Mouse (Mus musculus) neural tube, embryonic 12.5 days (tissue): Measurements from ENCODE around the gene Afdn. TPM values are rescaled to one million over a fixed set of nuclear protein-coding genes. Genes with fewer than 3 reads are reported as not detected.

Experiments
- ATAC-seq: fragments of 200-750 bp; cut with Nextera tagmentation; 2 replicates; pipeline ENCODE4 v1.8.0; 2017; ENCODE audit warnings: low read depth, mild to moderate bottlenecking, moderate TSS enrichment, moderate library complexity; ENCODE audit not compliant: low FRiP score
- H3K27ac ChIP-seq: fragments of 300-500 bp; sonication (generic); 2 replicates; pipeline ENCODE4 v1.5.1; 2016
- H3K27me3 ChIP-seq: fragments of 300-500 bp; sonication (generic); replicated peaks from 2 replicates; pipeline ENCODE4 v1.6.1; 2016; ENCODE audit warnings: mild to moderate bottlenecking
- H3K36me3 ChIP-seq: fragments of 300-500 bp; sonication (generic); 2 replicates; pipeline ENCODE4 v1.6.1; 2016; ENCODE audit warnings: mild to moderate bottlenecking
- H3K4me1 ChIP-seq: fragments of 300-500 bp; sonication (generic); 2 replicates; pipeline ENCODE4 v1.6.1; 2016
- H3K4me2 ChIP-seq: fragments of 300-500 bp; sonication (generic); replicated peaks from 2 replicates; pipeline ENCODE4 v1.6.1; 2016; ENCODE audit warnings: mild to moderate bottlenecking
- H3K4me3 ChIP-seq: fragments of 300-500 bp; sonication (generic); 2 replicates; pipeline ENCODE4 v1.5.1; 2016
- H3K9ac ChIP-seq: fragments of 300-500 bp; sonication (generic); 2 replicates; pipeline ENCODE4 v1.6.1; 2016; ENCODE audit warnings: mild to moderate bottlenecking
- H3K9me3 ChIP-seq: fragments of 300-500 bp; sonication (generic); 2 replicates; pipeline ENCODE4 v1.6.1; 2016; ENCODE audit warnings: mild to moderate bottlenecking
- WGBS: fragments of 180-500 bp; shearing (Covaris S2); methylation state at CpG from one replicate; pipeline ENCODE4 v1.1.7; 2016; 5-methylcytosine and 5-hydroxymethylcytosine counted together
- polyA plus RNA-seq: library from polyadenylated mRNA; unstranded; fragments of >200 nt; fragmentation: Nextera tagmentation; extraction: Ambion mirVana; gene quantifications from 2 replicates; pipeline ENCODE4 v1.2.1, GENCODE M21; 2016

Gene Afdn
- polyA plus RNA-seq: 151 and 156 TPM in 2 replicates

DNA sequence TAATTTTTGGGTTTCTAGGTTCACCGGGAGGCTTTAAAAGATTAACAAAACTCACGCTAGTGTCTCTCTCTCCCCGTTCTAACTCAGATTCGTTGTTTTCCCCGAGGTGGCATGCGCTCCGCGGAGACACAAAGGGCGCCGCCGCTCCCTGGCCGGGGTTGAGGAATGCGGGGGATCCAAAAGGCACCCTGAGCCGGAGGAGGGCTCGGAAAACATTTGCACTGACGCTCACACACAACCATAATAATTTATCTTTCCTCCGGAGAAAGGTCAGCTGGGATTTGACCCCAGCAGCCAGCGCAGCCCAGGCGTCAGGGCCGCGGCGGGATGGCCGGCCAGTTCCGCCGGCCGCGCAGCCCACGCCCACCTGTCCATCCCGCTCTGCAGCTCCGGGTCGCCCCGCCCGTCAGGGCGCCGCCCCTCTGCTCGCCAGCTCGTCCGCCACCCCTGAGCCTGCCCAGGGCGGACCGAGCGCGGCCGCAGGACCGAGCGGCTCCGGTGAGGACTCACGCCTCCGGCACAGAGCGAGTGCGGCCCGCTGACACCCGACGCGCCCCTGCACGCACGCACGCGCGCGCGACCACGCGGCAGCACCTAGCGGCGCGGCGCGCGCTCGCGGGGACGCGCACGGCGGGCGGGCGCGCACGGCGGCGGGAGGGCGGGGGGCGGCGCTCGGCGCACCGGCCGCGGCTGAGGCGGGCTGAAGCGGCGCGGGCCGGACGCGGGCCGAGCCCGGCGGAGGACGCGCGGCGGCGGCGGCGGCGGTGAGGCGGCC is at the start of gene Afdn:
Gene Afdn (plus strand): TSS at position 687 of the 775 bp plus-strand sequence.
- peaks cover 21% of the 10 kb centered on the region for H3K4me1 ChIP-seq
- peak; percentile 87 for ATAC-seq
- WGBS: under 1% methylated on average over 83 of the region's 108 CpGs
- H3K27me3 ChIP-seq: no peaks in the 10 kb centered on the region
- H3K27ac ChIP-seq: peak within 1 kb of the TSS; percentile 97
- no peaks in the 10 kb centered on the region for H3K36me3 ChIP-seq
- H3K9me3 ChIP-seq: no peaks in the 10 kb centered on the region
- H3K4me3 ChIP-seq: peak within 1 kb of the TSS; percentile 99
- H3K9ac ChIP-seq: peak within 1 kb of the TSS; percentile 93
- H3K4me2 ChIP-seq: peak within 1 kb of the TSS; percentile 99

DNA sequence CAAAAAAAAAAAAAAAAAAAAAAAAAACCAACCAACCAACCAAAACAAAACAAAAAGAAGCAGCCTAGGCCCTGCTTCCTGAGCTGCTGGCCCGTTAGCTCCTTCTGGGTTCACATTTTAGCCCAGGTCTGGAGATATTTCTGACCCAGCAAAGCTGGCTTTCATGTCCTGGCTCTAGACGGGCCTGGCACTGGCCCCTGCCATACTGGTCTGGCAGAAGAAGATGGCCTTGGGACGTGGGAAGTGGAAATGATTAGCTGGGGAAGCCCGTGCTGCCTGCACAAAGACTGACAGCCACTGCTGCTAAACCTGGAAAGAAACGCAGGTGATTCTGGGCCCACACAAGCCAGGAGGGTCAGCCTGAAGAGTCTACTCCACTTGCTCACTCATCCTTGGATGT is 49.2 kb upstream of the Afdn start:
- WGBS: 86% methylated on average over 5 of the region's 5 CpGs
- Histone ChIP-seq H3K9me3 (no peaks in the 10 kb centered on the region), H3K27ac (no peak overlapping the region), H3K9ac (no peak overlapping the region), H3K4me3 (no peak overlapping the region), H3K4me1 (no peaks in the 10 kb centered on the region), H3K27me3 (no peaks in the 10 kb centered on the region), H3K36me3 (no peaks in the 10 kb centered on the region), H3K4me2 (no peak overlapping the region)
- no peak for ATAC-seq

DNA sequence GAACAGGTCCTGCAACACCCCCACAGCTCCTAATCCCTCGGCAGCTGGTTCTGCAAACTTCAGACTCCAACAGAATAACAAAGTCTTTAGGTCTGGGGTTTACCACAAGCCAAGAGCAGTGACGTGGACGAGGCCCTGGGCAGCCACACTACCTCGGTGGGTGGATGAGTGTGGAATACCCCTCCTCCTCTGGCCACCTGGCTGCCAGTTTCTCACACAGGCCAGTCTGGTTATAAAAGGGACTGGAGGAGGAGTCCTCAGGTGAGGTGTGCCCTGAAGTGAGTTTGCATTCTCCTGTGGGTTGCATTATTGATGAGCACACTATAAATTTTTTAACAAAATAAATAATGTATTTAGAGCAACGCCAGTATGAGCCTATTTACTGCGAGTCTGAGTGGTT is 48.2 kb upstream of the Afdn start:
- H3K27me3 ChIP-seq: no peaks in the 10 kb centered on the region
- no peak overlapping the region for H3K27ac ChIP-seq
- no peaks in the 10 kb centered on the region for H3K4me1 ChIP-seq
- no peak overlapping the region for H3K9ac ChIP-seq
- H3K4me2 ChIP-seq: no peak overlapping the region
- H3K9me3 ChIP-seq: no peaks in the 10 kb centered on the region
- H3K36me3 ChIP-seq: no peaks in the 10 kb centered on the region
- H3K4me3 ChIP-seq: no peak overlapping the region
- ATAC-seq: no peak
- 81% methylated on average over 6 of the region's 6 CpGs for WGBS

DNA sequence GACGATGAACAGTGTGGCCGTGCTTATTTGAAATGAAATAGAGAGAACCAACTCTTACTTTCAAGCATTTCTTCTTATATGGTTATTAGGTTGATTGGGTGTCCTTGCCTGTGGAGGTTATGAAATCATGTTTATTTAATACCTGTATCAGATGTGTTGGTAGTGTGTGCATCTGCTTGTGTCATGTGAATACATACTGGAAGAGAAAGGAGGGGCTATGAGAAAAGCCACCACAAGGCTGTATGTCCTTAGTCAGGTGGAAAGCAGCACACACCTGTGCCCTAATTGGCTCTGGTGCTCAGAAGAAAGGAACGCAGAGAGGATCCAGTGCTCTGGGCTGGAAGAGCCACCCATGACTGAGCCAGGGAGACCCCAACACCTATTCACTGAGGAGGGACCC is 47.8 kb upstream of the Afdn start:
- ATAC-seq: no peak
- 96% methylated on average over 3 of the region's 3 CpGs for WGBS
- Histone ChIP-seq H3K9me3 (no peaks in the 10 kb centered on the region), H3K27me3 (no peaks in the 10 kb centered on the region), H3K36me3 (no peaks in the 10 kb centered on the region), H3K4me3 (no peak overlapping the region), H3K27ac (no peak overlapping the region), H3K9ac (no peak overlapping the region), H3K4me1 (no peaks in the 10 kb centered on the region), H3K4me2 (no peak overlapping the region)

DNA sequence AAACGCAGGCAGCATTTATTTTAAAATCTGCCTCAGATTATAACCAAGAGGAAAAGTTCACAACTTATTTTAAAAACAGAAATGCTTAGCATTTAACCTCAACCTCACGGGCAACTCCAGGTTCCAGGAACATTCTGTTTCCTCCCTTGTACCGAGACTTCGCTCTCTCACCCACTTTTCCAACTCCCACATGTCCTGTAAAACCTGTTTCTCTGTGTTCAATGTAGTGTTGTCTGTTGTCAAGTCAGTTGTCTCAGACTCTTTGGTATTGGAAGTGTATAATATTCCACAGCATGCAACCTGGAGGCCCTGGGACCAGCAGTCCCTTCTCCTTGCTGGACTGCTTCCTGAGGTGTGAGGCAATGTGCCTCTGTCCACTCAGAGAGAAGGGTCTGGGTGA is 46.2 kb upstream of the Afdn start:
- no peaks in the 10 kb centered on the region for H3K4me1 ChIP-seq
- no peak overlapping the region for H3K4me3 ChIP-seq
- H3K9me3 ChIP-seq: no peaks in the 10 kb centered on the region
- H3K9ac ChIP-seq: no peak overlapping the region
- no peak for ATAC-seq
- no peak overlapping the region for H3K4me2 ChIP-seq
- 95% methylated on average over 4 of the region's 4 CpGs for WGBS
- no peaks in the 10 kb centered on the region for H3K27me3 ChIP-seq
- H3K27ac ChIP-seq: no peak overlapping the region
- no peaks in the 10 kb centered on the region for H3K36me3 ChIP-seq

DNA sequence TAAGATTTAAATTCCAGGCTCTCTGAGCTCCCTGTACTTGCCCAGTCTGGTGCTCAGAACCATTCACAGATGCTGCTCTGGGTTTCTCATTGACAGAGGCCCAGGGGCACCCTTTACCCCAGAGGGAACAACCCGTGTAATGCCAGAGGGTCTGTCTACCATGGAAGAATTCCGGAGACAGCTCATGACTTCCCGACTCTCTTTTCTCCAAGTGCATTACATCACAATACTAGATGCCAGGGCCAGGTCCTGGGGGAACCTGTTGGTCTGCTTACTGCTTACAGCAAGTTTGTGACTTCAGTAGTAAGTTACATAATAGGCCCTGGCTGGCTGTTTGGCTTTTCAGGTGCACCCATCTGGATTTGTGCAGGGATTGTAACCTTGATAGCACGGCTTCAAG is 45.7 kb upstream of the Afdn start:
- H3K4me1 ChIP-seq: no peaks in the 10 kb centered on the region
- no peak overlapping the region for H3K27ac ChIP-seq
- no peak for ATAC-seq
- H3K9ac ChIP-seq: no peak overlapping the region
- H3K36me3 ChIP-seq: no peaks in the 10 kb centered on the region
- no peaks in the 10 kb centered on the region for H3K9me3 ChIP-seq
- no peak overlapping the region for H3K4me3 ChIP-seq
- H3K4me2 ChIP-seq: no peak overlapping the region
- WGBS: 73% methylated on average over 4 of the region's 4 CpGs
- H3K27me3 ChIP-seq: no peaks in the 10 kb centered on the region

DNA sequence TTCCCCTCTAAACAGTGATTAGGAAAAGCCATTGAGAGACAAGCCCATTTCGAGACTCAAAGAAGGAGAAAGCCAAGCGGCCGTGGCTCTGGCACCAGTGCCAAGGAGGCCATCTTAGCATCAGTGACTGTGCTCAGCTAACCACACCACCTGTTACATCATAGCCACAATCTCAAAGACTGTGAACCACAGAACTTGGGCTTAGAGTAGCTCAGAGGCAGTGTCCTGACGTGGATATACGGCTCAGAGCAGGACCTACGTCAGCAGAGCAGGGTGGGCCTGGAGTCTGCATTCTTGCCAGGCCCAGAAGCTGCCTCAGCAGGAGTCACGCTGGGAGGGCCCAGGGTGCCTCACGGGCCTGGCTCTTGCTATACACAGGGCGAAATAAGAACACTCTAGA is 44.8 kb upstream of the Afdn start:
- no peak overlapping the region for H3K4me3 ChIP-seq
- H3K9ac ChIP-seq: no peak overlapping the region
- no peak for ATAC-seq
- no peaks in the 10 kb centered on the region for H3K9me3 ChIP-seq
- no peaks in the 10 kb centered on the region for H3K27me3 ChIP-seq
- 81% methylated on average over 9 of the region's 9 CpGs for WGBS
- H3K27ac ChIP-seq: no peak overlapping the region
- H3K4me2 ChIP-seq: no peak overlapping the region
- H3K36me3 ChIP-seq: no peaks in the 10 kb centered on the region
- no peaks in the 10 kb centered on the region for H3K4me1 ChIP-seq

DNA sequence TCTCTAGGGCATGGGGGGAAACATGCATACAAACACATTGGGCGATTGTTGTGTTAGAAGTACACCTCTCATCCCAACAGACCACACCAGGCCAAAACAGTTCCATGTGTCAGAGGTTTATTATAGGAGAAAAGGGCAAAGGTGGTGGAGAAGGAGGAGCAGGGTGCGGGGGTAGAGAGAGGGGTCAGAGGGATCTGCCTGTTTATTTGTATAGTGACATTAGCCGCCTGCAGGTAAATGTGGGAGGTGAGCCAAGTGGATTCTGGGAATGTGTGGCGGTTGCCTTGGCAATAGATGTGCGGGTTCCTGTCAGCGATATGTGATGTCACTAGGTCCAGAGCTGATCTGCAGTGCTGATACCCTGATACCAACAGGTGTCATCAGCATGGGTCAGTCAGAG is 44.0 kb upstream of the Afdn start:
- H3K36me3 ChIP-seq: no peaks in the 10 kb centered on the region
- H3K4me3 ChIP-seq: no peak overlapping the region
- WGBS: 92% methylated on average over 6 of the region's 6 CpGs
- no peaks in the 10 kb centered on the region for H3K9me3 ChIP-seq
- no peak overlapping the region for H3K9ac ChIP-seq
- no peak overlapping the region for H3K27ac ChIP-seq
- H3K4me2 ChIP-seq: no peak overlapping the region
- no peak for ATAC-seq
- no peaks in the 10 kb centered on the region for H3K4me1 ChIP-seq
- H3K27me3 ChIP-seq: no peaks in the 10 kb centered on the region

DNA sequence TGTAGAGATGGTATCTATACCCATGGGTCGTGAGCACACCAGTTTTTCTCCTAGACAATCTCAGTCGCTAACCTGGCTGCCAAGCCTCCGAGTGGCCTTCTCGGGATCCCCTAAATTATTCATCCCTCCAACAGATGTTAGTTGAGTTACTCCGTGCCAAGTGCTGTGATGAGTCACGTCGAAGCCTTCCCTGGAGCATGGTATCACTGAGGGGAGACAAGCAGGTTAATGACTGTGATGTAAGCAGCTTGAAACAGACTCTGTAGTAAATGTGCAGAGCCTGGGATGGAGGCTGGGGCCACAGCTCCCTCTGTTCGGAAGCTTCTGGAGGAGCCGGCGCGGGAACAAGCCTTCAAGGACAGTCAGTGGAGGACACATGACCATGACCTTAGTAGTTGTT is 42.9 kb upstream of the Afdn start:
- Histone ChIP-seq H3K27ac (no peak overlapping the region), H3K9me3 (no peaks in the 10 kb centered on the region), H3K4me2 (no peak overlapping the region), H3K4me3 (no peak overlapping the region), H3K9ac (no peak overlapping the region), H3K27me3 (no peaks in the 10 kb centered on the region), H3K4me1 (peaks cover under 1% of the 10 kb centered on the region; the same call in 1 of the 2 replicates), H3K36me3 (no peaks in the 10 kb centered on the region)
- 89% methylated on average over 11 of the region's 11 CpGs for WGBS
- ATAC-seq: no peak; the same call in 1 of the 2 replicates

DNA sequence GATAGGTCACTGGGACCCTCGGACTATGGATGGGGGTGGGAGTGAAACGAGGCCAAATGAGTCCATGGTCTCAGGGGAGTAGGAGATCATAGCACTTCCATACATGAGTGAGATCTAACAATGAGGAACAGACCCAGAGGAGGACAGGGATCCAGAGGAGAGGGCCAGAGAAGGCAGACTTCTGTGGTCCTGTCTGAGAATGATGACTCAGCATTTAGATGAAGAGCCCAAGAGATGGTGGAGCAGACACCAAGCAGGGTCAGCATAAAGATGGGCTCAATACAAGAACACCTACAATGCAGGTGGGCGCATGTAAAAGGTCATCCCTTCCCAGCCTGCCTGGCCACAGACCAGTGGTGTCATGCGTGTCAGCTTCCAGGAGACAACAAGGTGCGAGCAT is 40.2 kb upstream of the Afdn start:
- WGBS: 92% methylated on average over 5 of the region's 5 CpGs
- no peak overlapping the region for H3K27ac ChIP-seq
- H3K36me3 ChIP-seq: no peaks in the 10 kb centered on the region
- no peaks in the 10 kb centered on the region for H3K9me3 ChIP-seq
- no peak for ATAC-seq
- no peak overlapping the region for H3K9ac ChIP-seq
- peaks cover 8% of the 10 kb centered on the region for H3K4me1 ChIP-seq
- no peak overlapping the region for H3K4me3 ChIP-seq
- no peaks in the 10 kb centered on the region for H3K27me3 ChIP-seq
- no peak overlapping the region for H3K4me2 ChIP-seq

DNA sequence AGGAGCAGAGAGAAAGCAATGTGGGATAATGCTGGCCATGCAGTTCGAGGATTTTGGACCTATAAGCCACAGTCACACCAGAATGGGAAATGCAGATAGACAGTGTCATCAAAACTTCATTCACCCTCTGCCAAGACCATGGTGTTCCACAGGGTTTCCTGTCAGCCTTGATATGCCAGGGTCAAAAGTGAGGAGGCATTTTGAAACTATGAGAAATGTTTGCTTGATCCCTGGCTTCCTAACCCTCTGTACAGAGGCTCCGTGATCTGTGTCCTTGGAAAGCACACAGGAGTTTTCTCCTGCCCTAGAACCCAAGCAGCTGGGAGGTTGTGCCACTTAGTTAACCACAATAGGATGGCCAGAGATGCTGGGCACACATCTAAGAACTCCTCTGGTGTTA is 39.0 kb upstream of the Afdn start:
- H3K4me1 ChIP-seq: peaks cover 8% of the 10 kb centered on the region
- H3K4me3 ChIP-seq: no peak overlapping the region
- WGBS: 91% methylated on average over 2 of the region's 2 CpGs
- H3K36me3 ChIP-seq: no peaks in the 10 kb centered on the region
- no peak overlapping the region for H3K9ac ChIP-seq
- no peak overlapping the region for H3K4me2 ChIP-seq
- no peak overlapping the region for H3K27ac ChIP-seq
- H3K27me3 ChIP-seq: no peaks in the 10 kb centered on the region
- H3K9me3 ChIP-seq: no peaks in the 10 kb centered on the region
- no peak for ATAC-seq

DNA sequence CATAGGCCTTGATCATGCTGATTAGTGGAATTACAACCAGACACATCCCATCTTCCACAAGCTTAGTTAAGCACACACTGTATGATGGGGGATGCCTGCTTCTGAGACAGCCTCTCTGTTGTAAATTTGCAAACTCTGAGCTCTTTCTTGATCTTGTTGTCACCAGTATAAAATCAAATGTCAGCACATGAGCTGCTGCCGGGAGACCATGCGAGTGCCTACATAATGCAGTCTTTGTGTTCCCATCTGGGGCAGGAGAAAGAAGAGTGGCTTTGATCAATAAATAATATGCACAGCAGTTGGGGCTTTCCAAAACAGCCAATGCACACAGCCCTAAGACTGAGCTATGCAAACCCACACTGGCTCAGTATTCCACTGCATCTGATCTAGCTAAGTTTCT is 37.9 kb upstream of the Afdn start:
- 11% methylated on average over 2 of the region's 2 CpGs for WGBS
- Histone ChIP-seq H3K36me3 (no peaks in the 10 kb centered on the region), H3K9ac (no peak overlapping the region), H3K27ac (no peak overlapping the region), H3K4me2 (no peak overlapping the region), H3K4me1 (peaks cover 8% of the 10 kb centered on the region), H3K9me3 (no peaks in the 10 kb centered on the region), H3K4me3 (no peak overlapping the region), H3K27me3 (no peaks in the 10 kb centered on the region)
- ATAC-seq: peak; percentile 66

DNA sequence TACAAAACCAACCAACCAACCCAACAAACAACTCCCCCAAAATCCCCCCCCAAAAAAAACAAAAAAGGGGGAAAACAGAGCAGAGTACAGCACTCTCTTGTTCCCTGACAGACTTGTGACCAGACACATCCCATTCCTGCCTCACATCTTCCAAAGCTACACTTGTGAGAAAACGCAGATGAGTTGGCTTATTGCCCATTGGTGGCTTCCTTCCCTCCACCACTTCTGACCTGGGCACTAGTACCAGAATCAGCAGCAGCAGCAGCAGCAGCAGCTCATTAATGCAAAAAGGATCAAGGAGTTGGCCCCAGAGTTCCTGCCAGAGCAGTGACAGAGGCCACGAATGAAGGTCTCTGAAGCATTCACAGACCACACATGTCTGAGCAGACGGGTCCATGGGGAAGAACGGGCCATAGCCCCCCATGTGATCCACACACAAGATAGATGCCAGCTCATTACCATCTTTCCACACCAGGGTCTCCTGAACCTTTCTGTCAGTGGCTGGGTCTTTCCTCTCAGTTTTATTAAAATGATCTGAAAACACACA is 35.3 kb upstream of the Afdn start:
- ATAC-seq: no peak
- H3K4me1 ChIP-seq: peaks cover 8% of the 10 kb centered on the region
- no peaks in the 10 kb centered on the region for H3K9me3 ChIP-seq
- H3K36me3 ChIP-seq: no peaks in the 10 kb centered on the region
- no peak overlapping the region for H3K27ac ChIP-seq
- WGBS: 65% methylated on average over 4 of the region's 4 CpGs
- no peaks in the 10 kb centered on the region for H3K27me3 ChIP-seq
- no peak overlapping the region for H3K4me3 ChIP-seq
- H3K9ac ChIP-seq: no peak overlapping the region
- H3K4me2 ChIP-seq: no peak overlapping the region
